Mouse (Mus musculus) hindbrain, embryonic 12.5 days (tissue): Measurements from ENCODE around the gene Gm28308. TPM values are rescaled to one million over a fixed set of nuclear protein-coding genes. Genes with fewer than 3 reads are reported as not detected.

Source experiments
- ATAC-seq: fragments of 200-750 bp; cut with Nextera tagmentation; 2 replicates; pipeline ENCODE4 v1.8.0; 2017; ENCODE audit warnings: moderate TSS enrichment; ENCODE audit not compliant: low FRiP score
- H3K27ac ChIP-seq: fragments of 300-500 bp; sonication (generic); 2 replicates; pipeline ENCODE4 v1.5.1; 2016; ENCODE audit warnings: mild to moderate bottlenecking
- H3K27me3 ChIP-seq: fragments of 300-500 bp; sonication (generic); 2 replicates; pipeline ENCODE4 v1.6.1; 2016; ENCODE audit warnings: mild to moderate bottlenecking
- H3K36me3 ChIP-seq: fragments of 300-500 bp; sonication (generic); 2 replicates; pipeline ENCODE4 v1.6.1; 2016; ENCODE audit warnings: mild to moderate bottlenecking
- H3K4me1 ChIP-seq: fragments of 300-500 bp; sonication (generic); 2 replicates; pipeline ENCODE4 v1.6.1; 2016
- H3K4me2 ChIP-seq: fragments of 300-500 bp; sonication (generic); replicated peaks from 2 replicates; pipeline ENCODE4 v1.6.1; 2016; ENCODE audit warnings: mild to moderate bottlenecking
- H3K4me3 ChIP-seq: fragments of 300-500 bp; sonication (generic); 2 replicates; pipeline ENCODE4 v1.5.1; 2016; ENCODE audit warnings: mild to moderate bottlenecking
- H3K9ac ChIP-seq: fragments of 300-500 bp; sonication (generic); 2 replicates; pipeline ENCODE4 v1.6.1; 2016; ENCODE audit warnings: mild to moderate bottlenecking, moderate library complexity
- H3K9me3 ChIP-seq: fragments of 300-500 bp; sonication (generic); replicated peaks from 2 replicates; pipeline ENCODE4 v1.6.1; 2016; ENCODE audit warnings: mild to moderate bottlenecking
- WGBS: fragments of 180-500 bp; shearing (Covaris S2); methylation state at CpG from one replicate; pipeline ENCODE4 v1.1.7; 2016; 5-methylcytosine and 5-hydroxymethylcytosine counted together
- polyA plus RNA-seq: library from polyadenylated mRNA; unstranded; fragments of >200 nt; fragmentation: Nextera tagmentation; extraction: Ambion mirVana; gene quantifications from 2 replicates; pipeline ENCODE4 v1.2.1, GENCODE M21; 2016

Gene Gm28308
- polyA plus RNA-seq, 1 experiment from 2014 or later, result not detected

- Histone ChIP-seq H3K9ac (no peak overlapping the region), H3K4me2 (no peak overlapping the region), H3K9me3 (no peaks in the 10 kb centered on the region), H3K4me1 (0 out of 2 replicates have a peak, but pooled peaks cover 2% of the 10 kb centered on the region), H3K4me3 (no peak overlapping the region), H3K27me3 (peaks cover 93% of the 10 kb centered on the region), H3K27ac (no peak overlapping the region), H3K36me3 (no peaks in the 10 kb centered on the region)
- under 1% methylated on average over 24 of the region's 24 CpGs for WGBS
- no peak for ATAC-seq
Measured at GRCm38 (mm10) chr6:52252016-52252774, 39.1 kb upstream of the Gm28308 start.

DNA sequence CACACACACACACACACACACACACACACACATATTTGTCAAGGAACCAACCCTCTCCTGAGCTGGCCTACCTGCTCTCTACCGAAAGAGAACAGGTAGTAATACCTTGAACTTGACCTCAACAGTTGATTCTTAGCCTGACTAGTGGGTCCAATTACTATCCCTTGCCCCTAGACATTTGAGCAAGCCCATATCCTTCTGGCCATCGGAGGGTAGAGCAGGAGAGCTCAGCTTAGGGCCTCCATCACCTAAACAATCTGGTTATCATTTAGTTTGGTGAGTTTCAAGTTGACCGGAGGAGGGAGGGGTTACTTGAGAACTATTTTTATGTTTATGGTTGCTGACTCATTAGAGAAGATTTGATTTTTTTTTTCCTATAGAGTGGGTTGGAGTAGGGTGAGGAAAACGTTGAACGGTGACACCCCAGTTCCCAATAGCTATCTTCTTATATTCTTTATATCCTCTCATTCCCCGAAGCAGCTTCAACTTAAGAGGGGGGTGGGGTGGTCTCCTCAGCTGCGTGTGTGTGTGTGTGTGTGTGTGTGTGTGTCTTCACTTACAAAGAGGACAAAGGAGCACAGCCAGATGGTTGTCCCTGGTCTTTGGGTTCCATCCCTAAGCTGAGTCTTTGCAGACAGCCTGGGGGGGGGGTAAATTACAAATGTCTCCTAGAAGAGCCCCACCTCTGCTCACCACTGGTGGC, 38.2 kb upstream of the Gm28308 start:
- 0 out of 2 replicates have a peak, but pooled peaks cover 2% of the 10 kb centered on the region for H3K4me1 ChIP-seq
- no peak overlapping the region for H3K4me2 ChIP-seq
- H3K4me3 ChIP-seq, result no peak overlapping the region

GRCm38 (mm10) chr6:52249826-52250225, 36.7 kb upstream of the Gm28308 start:
- Histone ChIP-seq H3K9me3 (no peaks in the 10 kb centered on the region), H3K4me3 (no peak overlapping the region), H3K27me3 (peaks cover 95% of the 10 kb centered on the region), H3K4me1 (0 out of 2 replicates have a peak, but pooled peaks cover 5% of the 10 kb centered on the region), H3K36me3 (no peaks in the 10 kb centered on the region), H3K9ac (no peak overlapping the region), H3K27ac (no peak overlapping the region), H3K4me2 (no peak overlapping the region)
- WGBS, result 4% methylated on average over 4 of the region's 4 CpGs
- ATAC-seq, result no peak

More for the DNA sequence above, 38.2 kb upstream of the Gm28308 start:
- WGBS, result 11% methylated on average over 7 of the region's 7 CpGs
- ATAC-seq, result no peak
- Histone ChIP-seq H3K9ac (no peak overlapping the region), H3K9me3 (no peaks in the 10 kb centered on the region), H3K27ac (no peak overlapping the region), H3K36me3 (no peaks in the 10 kb centered on the region), H3K27me3 (peaks cover 95% of the 10 kb centered on the region)

DNA sequence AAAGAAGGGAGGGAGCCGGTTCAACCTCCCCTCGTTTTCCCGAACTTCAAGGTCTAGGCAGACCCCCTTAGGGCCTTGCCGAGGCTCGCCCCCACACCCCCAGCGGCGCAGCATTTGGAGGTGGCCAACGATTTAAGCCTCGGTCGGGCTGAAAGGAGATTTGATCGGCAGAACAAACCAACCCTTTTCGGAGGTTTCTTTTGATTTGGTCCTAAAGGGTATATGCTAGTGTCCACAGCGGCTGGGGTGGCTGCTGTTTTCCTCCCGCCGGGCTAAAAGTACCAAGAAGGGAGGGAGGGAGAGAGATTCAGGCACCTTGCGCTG, 36.2 kb upstream of the Gm28308 start:
- H3K27ac ChIP-seq, result no peak overlapping the region
- H3K9ac ChIP-seq, result no peak overlapping the region
- peaks cover 98% of the 10 kb centered on the region for H3K27me3 ChIP-seq
- H3K4me3 ChIP-seq, result no peak overlapping the region
- H3K4me1 ChIP-seq, result 0 out of 2 replicates have a peak, but pooled peaks cover 5% of the 10 kb centered on the region
- no peak for ATAC-seq
- H3K9me3 ChIP-seq, result no peaks in the 10 kb centered on the region
- no peaks in the 10 kb centered on the region for H3K36me3 ChIP-seq
- no peak overlapping the region for H3K4me2 ChIP-seq
- 1% methylated on average over 16 of the region's 16 CpGs for WGBS

- 1% methylated on average over 27 of the region's 27 CpGs for WGBS
- Histone ChIP-seq H3K9ac (no peak overlapping the region), H3K27me3 (peaks cover 98% of the 10 kb centered on the region), H3K27ac (no peak overlapping the region), H3K4me1 (0 out of 2 replicates have a peak, but pooled peaks cover 5% of the 10 kb centered on the region), H3K36me3 (no peaks in the 10 kb centered on the region), H3K9me3 (no peaks in the 10 kb centered on the region), H3K4me3 (no peak overlapping the region), H3K4me2 (no peak overlapping the region)
- ATAC-seq, result no peak
Measured at GRCm38 (mm10) chr6:52248638-52249414, 35.7 kb upstream of the Gm28308 start.

DNA sequence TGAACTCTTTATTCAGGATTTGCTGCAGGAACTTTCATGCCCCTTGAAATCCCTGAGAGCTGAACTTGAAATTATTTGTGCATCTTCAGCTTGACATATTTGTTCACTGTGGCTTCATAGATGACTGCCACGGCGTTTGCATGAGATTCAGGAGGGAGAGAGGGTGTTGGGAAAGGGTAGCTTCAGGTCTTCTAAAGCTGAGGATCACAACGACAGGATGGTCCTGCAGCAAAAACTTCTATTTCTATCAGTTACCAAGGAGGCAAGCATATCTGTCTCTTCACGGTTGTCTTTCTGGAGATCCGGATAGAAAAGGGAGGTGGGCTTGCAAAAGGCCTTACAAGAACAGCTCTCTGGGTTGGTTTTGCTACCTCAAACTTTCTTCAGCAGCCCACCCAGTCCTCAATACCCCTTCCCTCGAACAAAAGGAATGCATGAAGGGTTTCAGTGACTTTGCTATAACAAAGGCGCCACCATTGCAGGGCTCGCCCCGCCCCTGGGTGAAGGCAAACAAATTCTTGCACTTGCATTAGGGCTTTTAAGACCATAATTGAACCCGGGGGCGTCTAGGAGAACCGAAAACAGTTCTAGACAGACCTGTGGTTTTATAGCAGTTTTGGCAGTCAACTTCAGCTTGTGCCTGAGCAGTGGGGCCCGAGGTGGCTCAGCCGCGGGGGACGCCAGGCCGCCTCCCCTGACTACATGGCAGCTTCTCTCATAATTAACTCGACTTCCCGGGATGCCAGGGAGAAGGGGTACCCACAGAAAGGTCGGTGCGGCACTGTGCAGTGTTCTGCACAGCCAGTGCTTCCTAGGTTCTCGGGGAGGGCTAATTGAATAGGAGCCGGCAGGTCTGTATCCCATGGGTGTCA, 34.9 kb upstream of the Gm28308 start:
- 0 out of 2 replicates have a peak, but pooled peaks cover 2% of the 10 kb centered on the region for H3K4me1 ChIP-seq
- H3K27ac ChIP-seq, result no peak overlapping the region
- peaks cover 98% of the 10 kb centered on the region for H3K27me3 ChIP-seq
- no peak overlapping the region for H3K4me3 ChIP-seq
- no peaks in the 10 kb centered on the region for H3K9me3 ChIP-seq
- H3K36me3 ChIP-seq, result no peaks in the 10 kb centered on the region
- 1% methylated on average over 23 of the region's 23 CpGs for WGBS
- no peak overlapping the region for H3K9ac ChIP-seq
- no peak overlapping the region for H3K4me2 ChIP-seq
- no peak for ATAC-seq

GRCm38 (mm10) chr6:52246916-52247315, 33.8 kb upstream of the Gm28308 start:
- 3% methylated on average over 3 of the region's 3 CpGs for WGBS
- Histone ChIP-seq H3K9me3 (no peaks in the 10 kb centered on the region), H3K27me3 (peaks cover 98% of the 10 kb centered on the region), H3K9ac (no peak overlapping the region), H3K27ac (no peak overlapping the region), H3K4me1 (0 out of 2 replicates have a peak, but pooled peaks cover 2% of the 10 kb centered on the region), H3K4me3 (no peak overlapping the region), H3K36me3 (no peaks in the 10 kb centered on the region), H3K4me2 (no peak overlapping the region)
- no peak for ATAC-seq

DNA sequence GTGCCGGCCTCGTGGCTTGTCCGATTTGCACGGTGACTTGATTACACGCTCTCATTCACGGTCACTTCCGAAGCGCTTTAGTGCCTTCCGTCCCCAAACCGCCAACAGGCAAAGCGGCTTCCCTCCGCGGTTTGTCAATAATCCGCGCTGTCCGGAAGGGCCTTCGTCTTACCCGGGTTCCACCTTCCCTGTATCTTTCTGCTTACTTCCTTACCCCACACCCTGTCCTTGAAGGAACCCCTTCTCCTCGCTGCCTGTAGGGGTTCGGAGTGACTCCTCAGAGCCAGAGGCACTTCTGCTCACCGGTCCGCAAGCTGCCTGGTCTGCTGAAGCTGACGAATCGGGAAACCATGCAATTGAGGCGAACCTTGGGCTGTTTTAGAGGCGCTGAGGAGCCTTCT, 33.3 kb upstream of the Gm28308 start:
- no peaks in the 10 kb centered on the region for H3K36me3 ChIP-seq
- under 1% methylated on average over 26 of the region's 26 CpGs for WGBS
- no peak overlapping the region for H3K4me2 ChIP-seq
- no peak for ATAC-seq
- no peak overlapping the region for H3K27ac ChIP-seq
- H3K4me3 ChIP-seq, result no peak overlapping the region
- no peak overlapping the region for H3K9ac ChIP-seq
- H3K27me3 ChIP-seq, result peaks cover 98% of the 10 kb centered on the region
- 0 out of 2 replicates have a peak, but pooled peaks cover 2% of the 10 kb centered on the region for H3K4me1 ChIP-seq
- no peaks in the 10 kb centered on the region for H3K9me3 ChIP-seq

DNA sequence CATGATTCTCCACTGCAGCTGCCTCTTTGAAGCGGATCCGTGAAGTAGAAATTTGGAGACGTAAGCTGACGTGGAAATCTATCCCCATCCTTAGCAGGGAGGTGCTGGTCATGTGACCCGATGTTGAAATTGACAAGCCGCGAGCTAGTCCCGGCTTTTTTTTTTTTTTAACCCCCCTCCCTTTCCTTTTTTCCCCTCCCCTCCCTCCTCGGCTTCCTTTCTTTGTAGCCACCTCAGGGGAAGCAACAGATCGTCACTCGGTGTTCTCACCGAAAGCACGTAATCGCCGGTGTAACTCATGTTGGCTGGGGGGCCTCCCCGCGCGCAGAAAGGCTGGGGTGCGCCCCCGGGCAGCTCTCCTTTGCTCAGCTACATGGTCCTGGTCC, 32.6 kb upstream of the Gm28308 start, which contains the start of gene Hoxa11:
Gene Hoxa11 (minus strand): TSS at position 54 of the 386 bp plus-strand sequence.
- Histone ChIP-seq H3K27me3 (peaks cover 98% of the 10 kb centered on the region), H3K9ac (no peak within 1 kb of the TSS), H3K27ac (no peak within 1 kb of the TSS), H3K4me1 (0 out of 2 replicates have a peak, but pooled peaks cover 2% of the 10 kb centered on the region), H3K4me2 (no peak within 1 kb of the TSS), H3K4me3 (no peak within 1 kb of the TSS), H3K9me3 (no peaks in the 10 kb centered on the region), H3K36me3 (no peaks in the 10 kb centered on the region)
- 1% methylated on average over 20 of the region's 20 CpGs for WGBS
- no peak for ATAC-seq

DNA sequence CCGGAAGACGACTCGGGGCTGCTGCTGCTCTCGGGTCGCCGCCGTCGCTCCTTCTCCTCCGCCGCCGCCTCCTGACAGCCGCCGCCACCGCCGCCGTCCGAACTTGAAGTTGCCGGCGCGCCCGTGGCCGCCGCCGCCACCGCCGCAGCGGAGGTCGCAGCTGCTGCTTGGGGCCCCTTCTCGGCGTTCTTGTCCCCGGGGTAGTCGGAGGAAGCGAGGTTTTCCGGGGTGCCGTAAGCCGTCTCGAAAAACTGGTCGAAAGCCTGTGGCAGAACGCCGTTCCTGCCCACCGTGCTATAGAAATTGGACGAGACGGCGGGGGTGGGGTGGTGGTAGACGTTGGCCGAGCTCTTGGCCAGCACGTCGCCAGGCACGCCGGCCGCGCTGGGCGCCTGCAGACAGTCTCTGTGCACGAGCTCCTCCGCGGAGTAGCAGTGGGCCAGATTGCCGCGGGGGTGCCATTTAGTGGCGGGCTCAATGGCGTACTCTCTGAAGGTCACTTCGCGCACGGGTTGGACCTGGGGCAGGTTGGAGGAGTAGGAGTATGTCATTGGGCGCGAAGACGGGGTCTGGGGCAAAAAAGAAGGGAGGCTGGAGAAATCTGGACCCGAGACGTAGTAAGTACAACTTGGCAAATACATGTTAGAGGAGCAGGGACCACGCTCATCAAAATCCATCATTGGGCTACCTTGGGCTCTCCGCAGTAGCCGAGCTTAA, 32.1 kb upstream of the Gm28308 start:
- H3K4me3 ChIP-seq, result no peak overlapping the region
- H3K27ac ChIP-seq, result no peak overlapping the region
- H3K4me1 ChIP-seq, result peaks cover 2% of the 10 kb centered on the region; the same call in 1 of the 2 replicates
- no peak for ATAC-seq
- H3K9ac ChIP-seq, result no peak overlapping the region
- no peaks in the 10 kb centered on the region for H3K36me3 ChIP-seq
- no peak overlapping the region for H3K4me2 ChIP-seq
- WGBS, result 1% methylated on average over 64 of the region's 71 CpGs
- no peaks in the 10 kb centered on the region for H3K9me3 ChIP-seq
- peaks cover 98% of the 10 kb centered on the region for H3K27me3 ChIP-seq

- Histone ChIP-seq H3K4me2 (no peak overlapping the region), H3K27ac (no peak overlapping the region), H3K36me3 (no peaks in the 10 kb centered on the region), H3K9me3 (no peaks in the 10 kb centered on the region), H3K4me1 (peaks cover 2% of the 10 kb centered on the region; the same call in 1 of the 2 replicates), H3K4me3 (no peak overlapping the region), H3K9ac (no peak overlapping the region), H3K27me3 (peaks cover 98% of the 10 kb centered on the region)
- no peak for ATAC-seq
- 3% methylated on average over 23 of the region's 23 CpGs for WGBS
Measured at GRCm38 (mm10) chr6:52244471-52245039, 31.4 kb upstream of the Gm28308 start.
